Mouse (Mus musculus): ENCODE results near the gene H2-Eb2. TPM values are rescaled to one million over a fixed set of nuclear protein-coding genes. Genes with fewer than 3 reads are reported as not detected.
A peak's percentile ranks its signal among the peaks of the same experiment; 100 is the strongest.

H2-Eb2 gene
- polyA plus RNA-seq (2014; fragmentation: Nextera tagmentation; extraction: Ambion mirVana): not detected in 2 replicates

DNA sequence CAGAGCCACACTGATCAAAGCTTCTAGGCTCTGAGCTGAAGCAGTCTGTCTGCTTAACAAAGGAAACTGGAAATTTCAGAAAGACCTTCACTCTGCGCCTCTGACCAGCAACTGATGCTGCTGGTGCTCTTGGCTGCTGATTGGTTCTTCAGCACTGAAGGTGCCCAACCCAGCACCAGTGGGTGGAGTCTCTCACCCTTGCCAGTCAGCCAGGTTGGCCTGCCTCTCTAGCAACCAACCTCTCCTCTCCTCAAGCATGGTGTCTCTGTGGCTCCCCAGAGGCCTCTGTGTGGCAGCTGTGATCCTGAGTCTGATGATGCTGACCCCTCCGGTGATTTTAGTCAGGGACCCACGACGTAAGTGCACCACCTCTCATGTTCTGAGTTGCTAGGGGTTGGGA, at the start of gene H2-Eb2:
Gene H2-Eb2, plus strand, starts transcription at position 230 of the 400 bp plus-strand sequence.
- 44% methylated on average over 4 of the region's 4 CpGs for WGBS
- Histone ChIP-seq H3K4me1 (ENCODE audit: control insufficient read depth, insufficient read depth, low read length) (no peaks in the 10 kb centered on the region), H3K4me3 (ENCODE audit: low read depth, low read length) (no peak within 1 kb of the TSS), H3K36me3 (ENCODE audit: control insufficient read depth, insufficient read depth, low read length) (no peaks in the 10 kb centered on the region), H3K27me3 (replicated peaks; ENCODE audit: control insufficient read depth, insufficient read depth, low read length) (no peaks in the 10 kb centered on the region), H3K9ac (ENCODE audit: low read depth, low read length) (no peak within 1 kb of the TSS), H3K9me3 (ENCODE audit: control insufficient read depth, low read length) (no peaks in the 10 kb centered on the region), H3K4me2 (ENCODE audit: low read depth, low read length) (no peak within 1 kb of the TSS), H3K27ac (replicated peaks; ENCODE audit: low read depth, low read length) (no peak within 1 kb of the TSS)
- ATAC-seq (ENCODE audit: low read depth) (no peak), DNase-seq (ENCODE audit: low spot score) (no peak)

DNA sequence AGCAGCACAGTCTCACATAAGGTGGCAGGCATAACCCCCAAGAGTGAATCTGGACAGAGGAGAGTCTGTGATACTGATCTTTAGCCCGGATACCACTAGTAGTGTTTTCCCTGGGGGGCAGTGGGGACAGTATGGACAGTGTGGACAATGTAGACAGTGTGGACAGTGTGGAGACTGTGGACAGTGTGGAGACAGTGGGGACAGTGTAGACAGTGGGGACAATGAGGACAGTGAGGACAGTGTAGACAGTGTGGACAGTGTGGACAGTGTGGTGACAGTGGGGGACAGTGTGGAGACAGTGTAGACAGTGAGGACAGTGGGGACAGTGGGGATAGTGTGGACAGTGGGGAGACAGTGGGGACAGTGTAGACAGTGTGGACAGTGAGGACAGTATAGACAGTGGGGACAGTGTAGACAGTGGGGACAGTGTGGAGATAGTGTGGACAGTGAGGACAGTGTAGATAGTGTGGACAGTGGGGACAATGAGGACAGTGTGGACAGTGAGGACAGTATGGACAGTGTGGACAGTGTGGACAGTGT, 44.9 kb upstream of the H2-Eb2 start:
- Histone ChIP-seq H3K4me2 (ENCODE audit: low read depth, low read length) (no peak overlapping the region), H3K27me3 (replicated peaks; ENCODE audit: control insufficient read depth, insufficient read depth, low read length) (no peaks in the 10 kb centered on the region), H3K9me3 (ENCODE audit: control insufficient read depth, low read length) (no peaks in the 10 kb centered on the region), H3K9ac (ENCODE audit: low read depth, low read length) (no peak overlapping the region), H3K27ac (replicated peaks; ENCODE audit: low read depth, low read length) (no peak overlapping the region), H3K4me1 (ENCODE audit: control insufficient read depth, insufficient read depth, low read length) (no peaks in the 10 kb centered on the region), H3K4me3 (ENCODE audit: low read depth, low read length) (no peak overlapping the region), H3K36me3 (ENCODE audit: control insufficient read depth, insufficient read depth, low read length) (no peaks in the 10 kb centered on the region)
- DNase-seq (ENCODE audit: low spot score) (no peak), ATAC-seq (ENCODE audit: low read depth) (no peak)
- 67% methylated on average over 1 of the region's 1 CpGs for WGBS

DNA sequence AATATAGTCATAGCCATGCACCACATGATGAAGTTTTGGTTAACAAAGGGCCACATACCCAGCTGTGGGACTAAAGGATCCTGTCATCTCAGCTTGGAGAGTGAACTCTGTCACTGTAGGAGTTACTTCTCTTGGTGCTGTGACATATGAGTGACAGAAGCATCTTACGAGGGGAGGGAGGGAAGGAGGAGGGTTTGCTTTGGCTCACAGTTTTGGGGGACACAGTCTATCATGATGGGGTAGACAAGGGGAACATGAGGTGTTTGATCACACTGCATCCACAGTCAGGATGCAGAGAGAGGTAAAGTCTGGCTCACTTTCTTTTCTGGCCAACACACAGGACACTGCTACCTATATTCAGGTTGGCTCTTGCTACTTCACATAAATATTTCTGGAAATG, 43.6 kb upstream of the H2-Eb2 start:
- no peak overlapping the region for H3K27ac ChIP-seq (replicated peaks; ENCODE audit: low read depth, low read length)
- DNase-seq (ENCODE audit: low spot score) (no peak), ATAC-seq (ENCODE audit: low read depth) (no peak)
- H3K9me3 ChIP-seq (ENCODE audit: control insufficient read depth, low read length): no peaks in the 10 kb centered on the region
- no peak overlapping the region for H3K4me3 ChIP-seq (ENCODE audit: low read depth, low read length)
- no peak overlapping the region for H3K9ac ChIP-seq (ENCODE audit: low read depth, low read length)
- H3K27me3 ChIP-seq (replicated peaks; ENCODE audit: control insufficient read depth, insufficient read depth, low read length): no peaks in the 10 kb centered on the region
- no peaks in the 10 kb centered on the region for H3K4me1 ChIP-seq (ENCODE audit: control insufficient read depth, insufficient read depth, low read length)
- no peak overlapping the region for H3K4me2 ChIP-seq (ENCODE audit: low read depth, low read length)
- WGBS: 76% methylated on average over 1 of the region's 1 CpGs
- H3K36me3 ChIP-seq (ENCODE audit: control insufficient read depth, insufficient read depth, low read length): no peaks in the 10 kb centered on the region

DNA sequence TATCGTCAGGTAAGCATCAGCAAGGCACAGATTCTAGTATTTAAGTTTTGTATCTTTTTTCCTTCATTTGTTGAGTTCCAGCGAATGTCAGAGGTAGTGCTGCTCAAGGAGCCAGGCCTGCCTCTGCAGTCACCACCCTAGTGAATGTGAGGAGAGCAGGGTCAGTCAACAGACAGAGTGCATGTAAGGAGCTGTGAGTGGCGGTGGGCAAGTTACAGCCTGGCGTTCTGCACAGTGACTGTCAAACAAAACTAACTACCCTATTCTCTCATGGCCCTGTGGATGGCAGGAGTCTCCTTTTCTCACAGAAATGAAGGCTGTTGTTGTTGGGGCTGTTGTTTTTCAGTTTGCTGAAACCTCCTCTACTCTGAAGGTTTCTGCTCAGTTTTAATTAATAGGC, 40.1 kb upstream of the H2-Eb2 start:
- H3K4me2 ChIP-seq (ENCODE audit: low read depth, low read length): no peak overlapping the region
- no peaks in the 10 kb centered on the region for H3K36me3 ChIP-seq (ENCODE audit: control insufficient read depth, insufficient read depth, low read length)
- no peak for DNase-seq (ENCODE audit: low spot score)
- H3K4me1 ChIP-seq (ENCODE audit: control insufficient read depth, insufficient read depth, low read length): no peaks in the 10 kb centered on the region
- no peaks in the 10 kb centered on the region for H3K27me3 ChIP-seq (replicated peaks; ENCODE audit: control insufficient read depth, insufficient read depth, low read length)
- no peak overlapping the region for H3K27ac ChIP-seq (replicated peaks; ENCODE audit: low read depth, low read length)
- WGBS: 78% methylated on average over 4 of the region's 4 CpGs
- no peak overlapping the region for H3K4me3 ChIP-seq (ENCODE audit: low read depth, low read length)
- no peak overlapping the region for H3K9ac ChIP-seq (ENCODE audit: low read depth, low read length)
- H3K9me3 ChIP-seq (ENCODE audit: control insufficient read depth, low read length): no peaks in the 10 kb centered on the region
- ATAC-seq (ENCODE audit: low read depth): no peak

GRCm38 (mm10) chr17:34285848-34286247, 39.6 kb upstream of the H2-Eb2 start:
- Histone ChIP-seq H3K36me3 (ENCODE audit: control insufficient read depth, insufficient read depth, low read length) (no peaks in the 10 kb centered on the region), H3K9ac (ENCODE audit: low read depth, low read length) (no peak overlapping the region), H3K4me1 (ENCODE audit: control insufficient read depth, insufficient read depth, low read length) (no peaks in the 10 kb centered on the region), H3K27me3 (replicated peaks; ENCODE audit: control insufficient read depth, insufficient read depth, low read length) (no peaks in the 10 kb centered on the region), H3K4me3 (ENCODE audit: low read depth, low read length) (no peak overlapping the region), H3K27ac (replicated peaks; ENCODE audit: low read depth, low read length) (no peak overlapping the region), H3K4me2 (ENCODE audit: low read depth, low read length) (no peak overlapping the region), H3K9me3 (ENCODE audit: control insufficient read depth, low read length) (no peaks in the 10 kb centered on the region)
- no peak for ATAC-seq (ENCODE audit: low read depth)
- WGBS: 28% methylated on average over 4 of the region's 4 CpGs
- DNase-seq (ENCODE audit: low spot score): no peak

GRCm38 (mm10) chr17:34286501-34286900, 39.0 kb upstream of the H2-Eb2 start:
- no peaks in the 10 kb centered on the region for H3K9me3 ChIP-seq (ENCODE audit: control insufficient read depth, low read length)
- no peak overlapping the region for H3K9ac ChIP-seq (ENCODE audit: low read depth, low read length)
- WGBS: 77% methylated on average over 5 of the region's 5 CpGs
- ATAC-seq (ENCODE audit: low read depth) (no peak), DNase-seq (ENCODE audit: low spot score) (no peak)
- no peaks in the 10 kb centered on the region for H3K27me3 ChIP-seq (replicated peaks; ENCODE audit: control insufficient read depth, insufficient read depth, low read length)
- H3K4me1 ChIP-seq (ENCODE audit: control insufficient read depth, insufficient read depth, low read length): no peaks in the 10 kb centered on the region
- no peak overlapping the region for H3K27ac ChIP-seq (replicated peaks; ENCODE audit: low read depth, low read length)
- H3K4me2 ChIP-seq (ENCODE audit: low read depth, low read length): no peak overlapping the region
- H3K36me3 ChIP-seq (ENCODE audit: control insufficient read depth, insufficient read depth, low read length): no peaks in the 10 kb centered on the region
- H3K4me3 ChIP-seq (ENCODE audit: low read depth, low read length): no peak overlapping the region

- Histone ChIP-seq H3K4me1 (ENCODE audit: control insufficient read depth, insufficient read depth, low read length) (no peaks in the 10 kb centered on the region), H3K9me3 (ENCODE audit: control insufficient read depth, low read length) (no peaks in the 10 kb centered on the region), H3K36me3 (ENCODE audit: control insufficient read depth, insufficient read depth, low read length) (no peaks in the 10 kb centered on the region), H3K27ac (replicated peaks; ENCODE audit: low read depth, low read length) (no peak overlapping the region), H3K4me3 (ENCODE audit: low read depth, low read length) (no peak overlapping the region), H3K9ac (ENCODE audit: low read depth, low read length) (no peak overlapping the region), H3K27me3 (replicated peaks; ENCODE audit: control insufficient read depth, insufficient read depth, low read length) (no peaks in the 10 kb centered on the region), H3K4me2 (ENCODE audit: low read depth, low read length) (no peak overlapping the region)
- ATAC-seq (ENCODE audit: low read depth) (no peak), DNase-seq (ENCODE audit: low spot score) (no peak)
- 67% methylated on average over 6 of the region's 6 CpGs for WGBS
These were observed 38.5 kb upstream of the H2-Eb2 start for GRCm38 (mm10) chr17:34286999-34287398.

GRCm38 (mm10) chr17:34287648-34288047, 37.8 kb upstream of the H2-Eb2 start, which contains the start of gene H2-Aa:
Gene H2-Aa, minus strand, starts transcription at chr17:34287823.
- Histone ChIP-seq H3K4me1 (ENCODE audit: control insufficient read depth, insufficient read depth, low read length) (no peaks in the 10 kb centered on the region), H3K27me3 (replicated peaks; ENCODE audit: control insufficient read depth, insufficient read depth, low read length) (no peaks in the 10 kb centered on the region), H3K4me3 (ENCODE audit: low read depth, low read length) (no peak within 1 kb of the TSS), H3K4me2 (ENCODE audit: low read depth, low read length) (no peak within 1 kb of the TSS), H3K9me3 (ENCODE audit: control insufficient read depth, low read length) (no peaks in the 10 kb centered on the region), H3K36me3 (ENCODE audit: control insufficient read depth, insufficient read depth, low read length) (no peaks in the 10 kb centered on the region), H3K9ac (ENCODE audit: low read depth, low read length) (no peak within 1 kb of the TSS), H3K27ac (replicated peaks; ENCODE audit: low read depth, low read length) (no peak within 1 kb of the TSS)
- DNase-seq (ENCODE audit: low spot score) (peak; percentile 84), ATAC-seq (ENCODE audit: low read depth) (peak; percentile 88; the same call in 1 of the 2 replicates)
- 12% methylated on average over 8 of the region's 8 CpGs for WGBS

- Histone ChIP-seq H3K4me3 (ENCODE audit: low read depth, low read length) (no peak overlapping the region), H3K36me3 (ENCODE audit: control insufficient read depth, insufficient read depth, low read length) (no peaks in the 10 kb centered on the region), H3K4me1 (ENCODE audit: control insufficient read depth, insufficient read depth, low read length) (no peaks in the 10 kb centered on the region), H3K9ac (ENCODE audit: low read depth, low read length) (no peak overlapping the region), H3K4me2 (ENCODE audit: low read depth, low read length) (no peak overlapping the region), H3K27ac (replicated peaks; ENCODE audit: low read depth, low read length) (no peak overlapping the region), H3K27me3 (replicated peaks; ENCODE audit: control insufficient read depth, insufficient read depth, low read length) (no peaks in the 10 kb centered on the region), H3K9me3 (ENCODE audit: control insufficient read depth, low read length) (no peaks in the 10 kb centered on the region)
- no peak for DNase-seq (ENCODE audit: low spot score)
- ATAC-seq (ENCODE audit: low read depth): no peak
- 53% methylated on average over 3 of the region's 3 CpGs for WGBS
These were observed 37.3 kb upstream of the H2-Eb2 start for GRCm38 (mm10) chr17:34288131-34288530.

All from embryonic facial prominence, embryonic 14.5 days (tissue).